Mouse (Mus musculus) brain, embryonic 14.5 days (tissue): ENCODE measurements at regions not wholly inside any gene's neighbourhood (a gene's known extent, or its start where the extent isn't known, plus 50 kb on each side); places are given as distances from the start of the nearest gene placed in this dataset.
"Not testable (repeated sequence)": the region's sequence is repeated elsewhere in the genome, so short reads cannot be mapped to it uniquely, and the experiment has no call there.

Experiments used
- DNase-seq: peaks from one replicate; pipeline ENCODE4 v3.0.0-alpha.2; 2011; ENCODE audit warnings: low read depth
- CTCF ChIP-seq: fragments of 200-500 bp; IDR thresholded peaks from 2 replicates; pipeline ENCODE4 v1.5.1; 2012; ENCODE audit warnings: inconsistent platforms, mild to moderate bottlenecking, moderate library complexity, borderline replicate concordance; ENCODE audit not compliant: insufficient read depth, insufficient read length; ENCODE audit errors: extremely low read depth
- POLR2A ChIP-seq: fragments of 200-500 bp; IDR thresholded peaks from 2 replicates; pipeline ENCODE4 v1.6.1; 2012; ENCODE audit warnings: mild to moderate bottlenecking, inconsistent platforms, borderline replicate concordance; ENCODE audit not compliant: poor library complexity, insufficient read depth, insufficient read length, severe bottlenecking; ENCODE audit errors: extremely low read depth

DNA sequence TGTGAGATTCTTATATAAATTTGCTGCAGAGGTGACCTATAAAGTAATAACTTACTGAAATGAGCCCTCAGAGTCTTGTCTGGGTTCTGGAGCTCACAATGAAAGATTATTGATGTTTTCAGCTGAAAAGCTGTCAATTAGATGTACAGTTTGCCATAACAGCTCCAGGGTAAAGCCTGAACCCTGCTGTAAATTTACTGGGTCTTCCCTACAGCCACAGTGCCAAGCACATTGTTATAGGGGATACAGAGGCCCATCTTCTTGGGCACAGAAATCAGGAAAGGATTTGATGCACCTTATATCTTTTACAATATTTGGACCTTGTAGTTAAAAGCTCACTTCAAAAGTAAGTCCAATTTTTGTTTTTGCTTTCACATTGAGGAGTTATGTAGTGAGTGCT lies 628.0 kb downstream of the Cdh9 start:
- no peak for TF ChIP-seq CTCF
- no peak for TF ChIP-seq POLR2A
- peak; percentile 17 for DNase-seq

DNA sequence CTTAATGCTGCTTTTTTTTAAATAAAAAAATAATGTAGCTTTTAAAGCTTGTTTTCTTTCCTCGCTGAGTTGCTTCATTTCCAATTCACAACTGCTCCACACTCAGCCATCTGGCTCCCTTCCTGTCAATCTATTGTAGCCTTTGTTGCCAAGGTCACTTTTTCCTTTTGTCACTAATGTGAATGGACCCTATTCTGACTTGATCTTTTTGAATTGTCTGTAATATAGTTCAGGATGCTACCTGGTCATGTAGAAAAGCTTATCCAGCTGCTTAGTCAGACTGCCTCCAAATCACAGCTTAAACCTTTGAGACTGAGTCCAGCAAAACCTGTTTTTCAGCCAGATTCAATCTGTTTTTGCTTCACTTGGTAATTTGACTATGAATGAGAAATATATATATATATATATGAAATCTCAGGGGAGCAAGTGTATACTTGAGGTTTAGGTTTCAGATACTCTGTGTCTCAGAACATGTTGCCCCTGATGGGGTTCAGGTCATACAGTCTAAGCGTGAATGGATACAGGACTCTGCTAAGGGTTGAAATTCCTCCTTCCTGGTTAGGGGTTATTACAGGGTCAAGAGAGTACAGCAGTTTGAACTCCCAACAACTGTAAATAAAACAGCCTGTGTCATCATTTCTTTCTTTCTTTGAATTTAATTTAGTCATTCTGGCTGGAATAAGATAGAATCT lies 628.7 kb downstream of the Cdh9 start:
- peak; percentile 72 for DNase-seq
- no peak for TF ChIP-seq CTCF
- TF ChIP-seq POLR2A, result no peak

- no peak for TF ChIP-seq POLR2A
- no peak for TF ChIP-seq CTCF
- DNase-seq, result no peak
These were observed 676.1 kb downstream of the Cdh9 start for GRCm38 (mm10) chr15:17404701-17405100.

- peak; percentile 84 for DNase-seq
- TF ChIP-seq CTCF, result no peak
- TF ChIP-seq POLR2A, result no peak
These were observed 699.2 kb downstream of the Cdh9 start for GRCm38 (mm10) chr15:17427747-17428146.

DNA sequence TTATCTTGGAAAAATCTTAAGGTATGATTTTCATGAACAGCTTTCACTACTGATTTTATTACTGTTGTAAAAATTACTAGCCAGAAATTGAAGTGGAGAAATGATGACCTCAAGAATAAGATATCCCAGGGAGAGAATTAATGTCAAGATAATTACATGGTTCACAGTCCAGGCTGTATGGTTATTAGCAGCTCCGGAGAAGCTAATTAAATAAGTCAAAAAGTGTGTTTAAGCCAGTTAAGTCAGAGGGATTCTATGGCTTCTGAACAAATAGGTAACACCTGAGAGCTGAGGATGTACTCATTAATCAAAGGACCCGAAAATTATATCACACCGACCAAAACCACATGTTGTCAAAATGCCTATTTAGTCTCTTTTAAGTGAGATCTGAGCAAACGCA lies 703.3 kb downstream of the Cdh9 start:
- peak; percentile 35 for DNase-seq
- TF ChIP-seq CTCF (no peak), POLR2A (no peak)

GRCm38 (mm10) chr15:17435862-17436261 lies 707.3 kb downstream of the Cdh9 start:
- TF ChIP-seq POLR2A (no peak), CTCF (no peak)
- DNase-seq, result no peak

DNA sequence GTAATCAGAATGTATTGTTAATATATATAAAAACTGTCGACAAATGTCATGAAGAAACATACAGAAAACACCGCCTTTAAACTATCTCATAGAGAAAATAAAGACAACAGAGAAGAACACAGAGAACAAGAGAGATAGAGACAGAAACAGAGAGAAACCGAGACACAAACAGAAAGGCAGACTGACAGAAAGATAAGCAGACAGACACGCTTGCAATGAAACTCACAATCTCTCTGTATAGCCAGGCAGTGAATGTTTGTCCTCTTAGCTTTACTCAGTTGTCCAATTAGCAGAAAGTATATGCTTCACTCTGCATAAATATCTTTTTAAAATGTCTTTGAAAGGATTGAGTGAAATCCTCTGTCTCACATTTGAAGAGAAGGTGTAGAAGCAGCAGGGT lies 719.7 kb downstream of the Cdh9 start:
- TF ChIP-seq POLR2A (no peak), CTCF (no peak)
- DNase-seq, result no peak

DNA sequence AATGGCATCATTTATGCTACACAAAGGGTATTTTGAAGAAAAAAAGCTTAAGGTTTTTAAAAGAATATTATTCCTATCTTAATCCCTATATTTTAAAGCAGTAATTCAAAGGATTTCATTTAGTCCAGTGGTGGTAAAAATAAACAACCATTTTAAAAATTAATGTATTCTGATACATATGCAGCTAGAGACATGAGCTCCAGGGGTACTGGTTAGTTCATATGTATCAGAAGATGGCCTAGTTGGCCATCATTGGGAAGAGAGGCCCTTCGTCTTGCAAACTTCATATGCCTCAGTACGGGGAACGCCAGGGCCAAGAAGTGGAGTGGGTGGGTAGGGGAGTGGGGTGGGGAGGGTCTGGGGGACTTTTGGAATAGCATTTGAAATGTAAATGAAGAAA lies 721.2 kb downstream of the Cdh9 start:
- not testable (repeated sequence) for DNase-seq

- TF ChIP-seq CTCF, result no peak
- no peak for TF ChIP-seq POLR2A
- DNase-seq, result peak; percentile 9
These were observed 738.5 kb downstream of the Cdh9 start for GRCm38 (mm10) chr15:17467077-17467476.

- DNase-seq, result peak; percentile 50
- TF ChIP-seq CTCF (no peak), POLR2A (no peak)
These were observed 765.0 kb downstream of the Cdh9 start for GRCm38 (mm10) chr15:17493561-17493960.
